Mouse (Mus musculus) retina, adult 2 months (tissue): ENCODE measurements at regions not wholly inside any gene's neighbourhood (a gene's known extent, or its start where the extent isn't known, plus 50 kb on each side); places are given as distances from the start of the nearest gene placed in this dataset.
A peak's percentile ranks its signal among the peaks of the same experiment; 100 is the strongest.

Experiments
- DNase-seq: peaks from one replicate; pipeline ENCODE4 v3.0.0-alpha.2; 2012; ENCODE audit warnings: low read depth, low spot score

- no peak for DNase-seq
Observed at GRCm38 (mm10) chrX:115359111-115359510, 451.7 kb downstream of the Ube2dnl2 start.

GRCm38 (mm10) chrX:115396373-115396772, 489.0 kb downstream of the Ube2dnl2 start:
- peak; percentile 2 for DNase-seq
